8 mouse cellular contexts compared by ENCODE assay signal in the genomic region with DNA sequence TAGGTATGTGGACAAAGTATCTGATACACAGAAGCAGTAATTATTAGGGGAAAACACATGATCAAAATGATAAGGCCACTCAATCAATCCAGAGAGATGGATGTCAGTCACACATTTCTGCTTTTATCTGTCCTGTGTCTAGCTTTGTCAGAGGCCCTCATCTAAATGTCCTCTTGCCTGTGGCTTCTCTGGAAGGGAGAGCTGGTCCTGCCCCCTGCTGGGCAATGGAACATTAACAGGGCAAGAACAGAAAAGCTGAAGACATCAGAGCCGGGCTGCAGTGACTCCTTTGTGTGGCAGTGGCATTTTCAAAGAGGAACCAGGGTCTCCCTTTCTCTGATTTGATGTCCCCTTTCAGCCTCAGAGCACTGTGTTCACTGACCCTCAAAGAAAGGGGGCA.
A peak's percentile ranks its signal among the peaks of the same experiment; 100 is the strongest.
DNase-seq lines count a peak whose midpoint lies in the region; ATAC-seq and TF ChIP-seq lines count a peak whose summit lies in the region.

No protein-coding gene starts in this region.

- peak; percentile 58 for ATAC-seq in megakaryocyte progenitor cell, adult 5-6 weeks (replicated peaks; ENCODE audit: poor library complexity)
- no peak for ATAC-seq in CD4-positive, CD25-positive, alpha-beta regulatory T cell, adult 4 months

- no peak overlapping the region for H3K27ac ChIP-seq in embryonic facial prominence, embryonic 10.5 days (replicated peaks)
- no peak overlapping the region for H3K27ac ChIP-seq in layer of hippocampus, adult 2 months

- TF ChIP-seq CTCF in layer of hippocampus, adult 2 months (conservative IDR thresholded peaks at IDR 0.05): peak; percentile 84

- WGBS in embryonic facial prominence, embryonic 10.5 days: 31% methylated on average over 1 of the region's 1 CpGs

- peaks cover 24% of the 10 kb centered on the region for H3K4me1 ChIP-seq in embryonic facial prominence, embryonic 10.5 days

- H3K27me3 ChIP-seq in embryonic facial prominence, embryonic 10.5 days (replicated peaks; ENCODE audit: low read depth, poor library complexity, severe bottlenecking): no peaks in the 10 kb centered on the region

- peak; percentile 37 for DNase-seq in gastrocnemius, postnatal 10 days
- no peak for DNase-seq in gastrocnemius, adult 18-20 months (ENCODE audit: low spot score)
- peak; percentile 42 for DNase-seq in urinary bladder, postnatal 14 days (ENCODE audit: low spot score)
- DNase-seq in urinary bladder, postnatal 4 days (ENCODE audit: low spot score in 2 of 2): no peak
- DNase-seq in embryonic facial prominence, embryonic 10.5 days (ENCODE audit: low spot score): peak; percentile 61
- peak; percentile 41 to 62 for DNase-seq in layer of hippocampus, adult 2 months (ENCODE audit: low spot score in 2 of 2)

- H3K9me3 ChIP-seq in embryonic facial prominence, embryonic 10.5 days: no peaks in the 10 kb centered on the region

- H3K4me3 ChIP-seq in embryonic facial prominence, embryonic 10.5 days: no peak overlapping the region
- no peak overlapping the region for H3K4me3 ChIP-seq in layer of hippocampus, adult 2 months

- peaks cover 6% of the 10 kb centered on the region for H3K36me3 ChIP-seq in embryonic facial prominence, embryonic 10.5 days (replicated peaks)

Comparison
In these comparisons a context has a peak if more than half of its experiments do, and no peak if none do; other contexts are left out.
1. DNase-seq: peak in gastrocnemius, postnatal 10 days (single experiment), urinary bladder, postnatal 14 days (single experiment), embryonic facial prominence, embryonic 10.5 days (single experiment) and layer of hippocampus, adult 2 months (2 of 2); none in gastrocnemius, adult 18-20 months (single experiment) and urinary bladder, postnatal 4 days (0 of 2).